Mouse (Mus musculus) hindbrain, embryonic 10.5 days (tissue): ENCODE data around the gene Ppm1j. TPM values are rescaled to one million over a fixed set of nuclear protein-coding genes. Genes with fewer than 3 reads are reported as not detected.

Source experiments
- DNase-seq: peaks from one replicate; pipeline ENCODE4 v3.0.0-alpha.2; 2017; ENCODE audit warnings: low spot score
- H3K27ac ChIP-seq: fragments of 300-500 bp; sonication (generic); 2 replicates; pipeline ENCODE4 v1.5.1; 2016; ENCODE audit warnings: mild to moderate bottlenecking, moderate library complexity
- H3K27me3 ChIP-seq: fragments of 300-500 bp; sonication (generic); 2 replicates; pipeline ENCODE4 v1.6.1; 2016; ENCODE audit warnings: mild to moderate bottlenecking; ENCODE audit not compliant: poor library complexity, insufficient read depth, severe bottlenecking
- H3K36me3 ChIP-seq: fragments of 300-500 bp; sonication (generic); 2 replicates; pipeline ENCODE4 v1.6.1; 2016; ENCODE audit warnings: mild to moderate bottlenecking, moderate library complexity
- H3K4me1 ChIP-seq: fragments of 300-500 bp; sonication (generic); replicated peaks from 2 replicates; pipeline ENCODE4 v1.6.1; 2016; ENCODE audit warnings: mild to moderate bottlenecking
- H3K4me3 ChIP-seq: fragments of 300-500 bp; sonication (generic); 2 replicates; pipeline ENCODE4 v1.5.1; 2016; ENCODE audit warnings: mild to moderate bottlenecking, moderate library complexity
- H3K9me3 ChIP-seq: fragments of 300-500 bp; sonication (generic); 2 replicates; pipeline ENCODE4 v1.6.1; 2016; ENCODE audit warnings: mild to moderate bottlenecking, moderate library complexity
- WGBS: fragments of 180-500 bp; shearing (Covaris S2); methylation state at CpG from one replicate; pipeline ENCODE4 v1.1.7; 2016; 5-methylcytosine and 5-hydroxymethylcytosine counted together
- polyA plus RNA-seq: library from polyadenylated mRNA; unstranded; fragments of >200 nt; fragmentation: Nextera tagmentation; extraction: Ambion mirVana; gene quantifications from 2 replicates; pipeline ENCODE4 v1.2.1, GENCODE M21; 2016

The Ppm1j gene
- polyA plus RNA-seq, 1 experiment from 2014 or later, result 1.8 TPM

GRCm38 (mm10) chr3:104789312-104789605 is 8.4 kb downstream of the Ppm1j start:
- peak overlapping the region; percentile 70 for H3K4me3 ChIP-seq
- peaks cover 56% of the 10 kb centered on the region for H3K4me1 ChIP-seq
- no peak for DNase-seq
- H3K27me3 ChIP-seq, result peaks cover 53% of the 10 kb centered on the region
- peaks cover 20% of the 10 kb centered on the region for H3K36me3 ChIP-seq
- whole genome bisulfite sequencing, result 2% methylated on average over 10 of the region's 10 CpGs
- peak overlapping the region; percentile 89 for H3K27ac ChIP-seq
- H3K9me3 ChIP-seq, result no peaks in the 10 kb centered on the region

- peak overlapping the region; percentile 89 for H3K27ac ChIP-seq
- H3K9me3 ChIP-seq, result no peaks in the 10 kb centered on the region
- H3K4me1 ChIP-seq, result peaks cover 61% of the 10 kb centered on the region
These were observed 9.0 kb downstream of the Ppm1j start for GRCm38 (mm10) chr3:104789822-104790221.

GRCm38 (mm10) chr3:104790401-104790937 is 9.6 kb downstream of the Ppm1j start:
- H3K27ac ChIP-seq, result peak overlapping the region; percentile 89
- no peaks in the 10 kb centered on the region for H3K9me3 ChIP-seq
- H3K36me3 ChIP-seq, result peaks cover 27% of the 10 kb centered on the region
- H3K27me3 ChIP-seq, result peaks cover 41% of the 10 kb centered on the region
- DNase-seq, result peak; percentile 50
- peak overlapping the region; percentile 70 for H3K4me3 ChIP-seq
- peaks cover 68% of the 10 kb centered on the region for H3K4me1 ChIP-seq
- 22% methylated on average over 6 of the region's 6 CpGs for WGBS

More at GRCm38 (mm10) chr3:104789822-104790221, 9.0 kb downstream of the Ppm1j start:
- DNase-seq, result no peak
- peak overlapping the region; percentile 70 for H3K4me3 ChIP-seq
- peaks cover 47% of the 10 kb centered on the region for H3K27me3 ChIP-seq
- peaks cover 20% of the 10 kb centered on the region for H3K36me3 ChIP-seq
- 36% methylated on average over 13 of the region's 13 CpGs for WGBS

GRCm38 (mm10) chr3:104791017-104791416 is 10.2 kb downstream of the Ppm1j start:
- Histone ChIP-seq H3K4me3 (peak overlapping the region; percentile 70), H3K9me3 (no peaks in the 10 kb centered on the region), H3K4me1 (peaks cover 73% of the 10 kb centered on the region), H3K36me3 (peaks cover 32% of the 10 kb centered on the region), H3K27me3 (peaks cover 35% of the 10 kb centered on the region), H3K27ac (peak overlapping the region; percentile 89)
- no peak for DNase-seq
- 23% methylated on average over 4 of the region's 4 CpGs for WGBS

- no peaks in the 10 kb centered on the region for H3K9me3 ChIP-seq
- H3K4me1 ChIP-seq, result peaks cover 74% of the 10 kb centered on the region
- 94% methylated on average over 8 of the region's 8 CpGs for WGBS
- no peak overlapping the region for H3K27ac ChIP-seq
- peaks cover 37% of the 10 kb centered on the region for H3K36me3 ChIP-seq
- H3K4me3 ChIP-seq, result peak overlapping the region; percentile 70; the same call in 1 of the 2 replicates
- peaks cover 29% of the 10 kb centered on the region for H3K27me3 ChIP-seq
- DNase-seq, result no peak
These were observed 10.8 kb downstream of the Ppm1j start for GRCm38 (mm10) chr3:104791671-104792070.

- Histone ChIP-seq H3K36me3 (peaks cover 44% of the 10 kb centered on the region), H3K27ac (no peak overlapping the region), H3K4me3 (no peak overlapping the region), H3K4me1 (peaks cover 74% of the 10 kb centered on the region), H3K27me3 (peaks cover 19% of the 10 kb centered on the region), H3K9me3 (no peaks in the 10 kb centered on the region)
- 76% methylated on average over 15 of the region's 15 CpGs for WGBS
- no peak for DNase-seq
These were observed 11.8 kb downstream of the Ppm1j start for GRCm38 (mm10) chr3:104792360-104793270.

GRCm38 (mm10) chr3:104793871-104794828 is 13.3 kb downstream of the Ppm1j start:
- H3K27ac ChIP-seq, result peak overlapping the region; percentile 73
- no peak overlapping the region for H3K4me3 ChIP-seq
- H3K4me1 ChIP-seq, result peaks cover 64% of the 10 kb centered on the region
- peak; percentile 83 for DNase-seq
- WGBS, result 59% methylated on average over 20 of the region's 20 CpGs
- peaks cover 45% of the 10 kb centered on the region for H3K36me3 ChIP-seq
- peaks cover 13% of the 10 kb centered on the region for H3K27me3 ChIP-seq
- no peaks in the 10 kb centered on the region for H3K9me3 ChIP-seq

GRCm38 (mm10) chr3:104794953-104795470 is 14.2 kb downstream of the Ppm1j start:
- 74% methylated on average over 12 of the region's 12 CpGs for WGBS
- no peak for DNase-seq
- H3K9me3 ChIP-seq, result no peaks in the 10 kb centered on the region
- H3K36me3 ChIP-seq, result peaks cover 53% of the 10 kb centered on the region
- peaks cover 5% of the 10 kb centered on the region; the same call in 1 of the 2 replicates for H3K27me3 ChIP-seq
- H3K4me3 ChIP-seq, result no peak overlapping the region
- peaks cover 56% of the 10 kb centered on the region for H3K4me1 ChIP-seq
- H3K27ac ChIP-seq, result peak overlapping the region; percentile 40; the same call in 1 of the 2 replicates

- no peaks in the 10 kb centered on the region for H3K9me3 ChIP-seq
- no peaks in the 10 kb centered on the region for H3K27me3 ChIP-seq
- DNase-seq, result no peak
- no peak overlapping the region for H3K4me3 ChIP-seq
- peaks cover 61% of the 10 kb centered on the region for H3K36me3 ChIP-seq
- WGBS, result 78% methylated on average over 15 of the region's 15 CpGs
- peaks cover 48% of the 10 kb centered on the region for H3K4me1 ChIP-seq
- H3K27ac ChIP-seq, result no peak overlapping the region
These were observed 14.9 kb downstream of the Ppm1j start for GRCm38 (mm10) chr3:104795661-104796340.

- H3K4me1 ChIP-seq, result peaks cover 40% of the 10 kb centered on the region
- no peak overlapping the region for H3K27ac ChIP-seq
- peaks cover 67% of the 10 kb centered on the region for H3K36me3 ChIP-seq
- no peaks in the 10 kb centered on the region for H3K9me3 ChIP-seq
- 90% methylated on average over 15 of the region's 15 CpGs for WGBS
- DNase-seq, result no peak
- no peaks in the 10 kb centered on the region for H3K27me3 ChIP-seq
- H3K4me3 ChIP-seq, result no peak overlapping the region
These were observed 15.7 kb downstream of the Ppm1j start for GRCm38 (mm10) chr3:104796430-104797082.

GRCm38 (mm10) chr3:104800681-104801080 is 19.8 kb downstream of the Ppm1j start:
- Histone ChIP-seq H3K4me3 (no peak overlapping the region), H3K9me3 (no peaks in the 10 kb centered on the region), H3K4me1 (peaks cover 4% of the 10 kb centered on the region; the same call in 1 of the 2 replicates), H3K27me3 (no peaks in the 10 kb centered on the region), H3K27ac (no peak overlapping the region), H3K36me3 (peaks cover 57% of the 10 kb centered on the region)
- 96% methylated on average over 11 of the region's 11 CpGs for WGBS
- no peak for DNase-seq
